Mouse (Mus musculus): Measurements from ENCODE around the gene Bace2. TPM values are rescaled to one million over a fixed set of nuclear protein-coding genes. Genes with fewer than 3 reads are reported as not detected.

The Bace2 gene
- 2.9 and 4.8 TPM in 2 replicates for polyA plus RNA-seq (2014; fragmentation: Nextera tagmentation; extraction: Ambion mirVana)

DNA sequence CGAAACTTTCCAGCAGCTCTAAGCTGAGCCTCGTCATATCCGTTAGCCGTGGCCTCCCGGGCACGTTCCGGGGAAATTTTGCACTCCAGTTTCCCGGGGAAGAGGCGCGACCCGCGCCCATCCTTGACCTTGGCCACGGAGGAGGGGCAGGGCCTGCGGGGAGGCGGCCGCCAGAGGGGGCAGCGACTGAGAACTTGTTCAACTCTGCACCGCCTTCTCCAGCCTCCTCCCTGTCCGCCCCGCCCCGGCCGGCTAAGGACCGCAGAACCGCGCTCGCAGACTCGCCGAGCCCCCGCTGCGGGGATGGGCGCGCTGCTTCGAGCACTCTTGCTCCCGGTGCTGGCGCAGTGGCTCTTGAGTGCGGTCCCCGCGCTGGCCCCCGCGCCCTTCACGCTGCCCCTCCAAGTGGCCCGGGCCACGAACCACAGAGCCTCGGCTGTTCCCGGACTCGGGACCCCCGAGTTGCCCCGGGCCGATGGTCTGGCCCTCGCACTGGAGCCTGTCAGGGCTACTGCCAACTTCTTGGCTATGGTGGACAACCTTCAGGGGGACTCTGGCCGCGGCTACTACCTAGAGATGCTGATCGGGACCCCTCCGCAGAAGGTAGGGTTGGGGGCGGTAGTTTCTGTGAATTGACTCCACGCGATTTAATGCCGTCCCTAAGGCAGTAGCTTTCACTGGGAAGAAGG lies at the start of gene Bace2:
Gene Bace2, plus strand, starts transcription at position 244 of the 689 bp plus-strand sequence.
- DNase-seq = peak; percentile 69

GRCm38 (mm10) chr16:97307594-97307993 lies 48.9 kb upstream of the Bace2 start:
- Histone ChIP-seq H3K4me1 (ENCODE audit: control insufficient read depth, insufficient read depth, low read length) (no peaks in the 10 kb centered on the region), H3K27ac (replicated peaks; ENCODE audit: low read depth, low read length) (no peak overlapping the region), H3K9ac (replicated peaks; ENCODE audit: low read length) (no peak overlapping the region), H3K4me2 (ENCODE audit: low read length) (no peak overlapping the region), H3K36me3 (ENCODE audit: control insufficient read depth, insufficient read depth, low read length) (no peaks in the 10 kb centered on the region), H3K27me3 (ENCODE audit: control insufficient read depth, insufficient read depth, low read length) (no peaks in the 10 kb centered on the region), H3K9me3 (ENCODE audit: control insufficient read depth, low read length) (no peaks in the 10 kb centered on the region), H3K4me3 (replicated peaks; ENCODE audit: low read depth, low read length) (no peak overlapping the region)
- ATAC-seq (ENCODE audit: low FRiP score, low TSS enrichment) (no peak), DNase-seq (no peak)
- 78% methylated on average over 4 of the region's 4 CpGs for WGBS

More for the DNA sequence above, at the start of gene Bace2:
- Histone ChIP-seq H3K4me2 (ENCODE audit: low read length) (peak within 1 kb of the TSS; percentile 99), H3K27me3 (ENCODE audit: control insufficient read depth, insufficient read depth, low read length) (peaks cover 36% of the 10 kb centered on the region), H3K36me3 (ENCODE audit: control insufficient read depth, insufficient read depth, low read length) (no peaks in the 10 kb centered on the region), H3K9ac (replicated peaks; ENCODE audit: low read length) (peak within 1 kb of the TSS; percentile 31; the same call in 1 of the 2 replicates), H3K27ac (replicated peaks; ENCODE audit: low read depth, low read length) (no peak within 1 kb of the TSS), H3K4me3 (replicated peaks; ENCODE audit: low read depth, low read length) (peak within 1 kb of the TSS; percentile 49), H3K4me1 (ENCODE audit: control insufficient read depth, insufficient read depth, low read length) (peaks cover 20% of the 10 kb centered on the region), H3K9me3 (ENCODE audit: control insufficient read depth, low read length) (no peaks in the 10 kb centered on the region)
- WGBS = under 1% methylated on average over 58 of the region's 58 CpGs
- peak; percentile 71; the same call in 1 of the 2 replicates for ATAC-seq (ENCODE audit: low FRiP score, low TSS enrichment)

- Histone ChIP-seq H3K27me3 (ENCODE audit: control insufficient read depth, insufficient read depth, low read length) (no peaks in the 10 kb centered on the region), H3K4me2 (ENCODE audit: low read length) (no peak overlapping the region), H3K27ac (replicated peaks; ENCODE audit: low read depth, low read length) (no peak overlapping the region), H3K4me1 (ENCODE audit: control insufficient read depth, insufficient read depth, low read length) (no peaks in the 10 kb centered on the region), H3K9me3 (ENCODE audit: control insufficient read depth, low read length) (no peaks in the 10 kb centered on the region), H3K4me3 (replicated peaks; ENCODE audit: low read depth, low read length) (no peak overlapping the region), H3K36me3 (ENCODE audit: control insufficient read depth, insufficient read depth, low read length) (no peaks in the 10 kb centered on the region), H3K9ac (replicated peaks; ENCODE audit: low read length) (no peak overlapping the region)
- ATAC-seq (ENCODE audit: low FRiP score, low TSS enrichment) (no peak), DNase-seq (no peak)
- WGBS = 68% methylated on average over 4 of the region's 4 CpGs
Measured at GRCm38 (mm10) chr16:97309796-97310569, 46.6 kb upstream of the Bace2 start.

- Histone ChIP-seq H3K4me3 (replicated peaks; ENCODE audit: low read depth, low read length) (no peak overlapping the region), H3K4me1 (ENCODE audit: control insufficient read depth, insufficient read depth, low read length) (no peaks in the 10 kb centered on the region), H3K27me3 (ENCODE audit: control insufficient read depth, insufficient read depth, low read length) (no peaks in the 10 kb centered on the region), H3K4me2 (ENCODE audit: low read length) (no peak overlapping the region), H3K9ac (replicated peaks; ENCODE audit: low read length) (no peak overlapping the region), H3K36me3 (ENCODE audit: control insufficient read depth, insufficient read depth, low read length) (no peaks in the 10 kb centered on the region), H3K27ac (replicated peaks; ENCODE audit: low read depth, low read length) (no peak overlapping the region), H3K9me3 (ENCODE audit: control insufficient read depth, low read length) (no peaks in the 10 kb centered on the region)
- 83% methylated on average over 1 of the region's 1 CpGs for WGBS
- ATAC-seq (ENCODE audit: low FRiP score, low TSS enrichment) (no peak), DNase-seq (no peak)
Measured at GRCm38 (mm10) chr16:97310570-97310846, 46.0 kb upstream of the Bace2 start.

- Histone ChIP-seq H3K27ac (replicated peaks; ENCODE audit: low read depth, low read length) (no peak overlapping the region), H3K4me1 (ENCODE audit: control insufficient read depth, insufficient read depth, low read length) (no peaks in the 10 kb centered on the region), H3K4me3 (replicated peaks; ENCODE audit: low read depth, low read length) (no peak overlapping the region), H3K36me3 (ENCODE audit: control insufficient read depth, insufficient read depth, low read length) (no peaks in the 10 kb centered on the region), H3K27me3 (ENCODE audit: control insufficient read depth, insufficient read depth, low read length) (no peaks in the 10 kb centered on the region), H3K9ac (replicated peaks; ENCODE audit: low read length) (no peak overlapping the region), H3K4me2 (ENCODE audit: low read length) (no peak overlapping the region), H3K9me3 (ENCODE audit: control insufficient read depth, low read length) (no peaks in the 10 kb centered on the region)
- ATAC-seq (ENCODE audit: low FRiP score, low TSS enrichment) = no peak; the same call in 1 of the 2 replicates
- peak; percentile 90 for DNase-seq
- WGBS = 26% methylated on average over 10 of the region's 10 CpGs
Measured at GRCm38 (mm10) chr16:97312960-97313686, 43.4 kb upstream of the Bace2 start.

GRCm38 (mm10) chr16:97321576-97321975 lies 35.0 kb upstream of the Bace2 start:
- no peaks in the 10 kb centered on the region for H3K36me3 ChIP-seq (ENCODE audit: control insufficient read depth, insufficient read depth, low read length)
- H3K27ac ChIP-seq (replicated peaks; ENCODE audit: low read depth, low read length) = no peak overlapping the region
- H3K4me3 ChIP-seq (replicated peaks; ENCODE audit: low read depth, low read length) = no peak overlapping the region
- DNase-seq (no peak), ATAC-seq (ENCODE audit: low FRiP score, low TSS enrichment) (no peak)
- 87% methylated on average over 3 of the region's 3 CpGs for WGBS
- H3K27me3 ChIP-seq (ENCODE audit: control insufficient read depth, insufficient read depth, low read length) = no peaks in the 10 kb centered on the region
- no peak overlapping the region for H3K9ac ChIP-seq (replicated peaks; ENCODE audit: low read length)
- H3K4me2 ChIP-seq (ENCODE audit: low read length) = no peak overlapping the region
- no peaks in the 10 kb centered on the region for H3K4me1 ChIP-seq (ENCODE audit: control insufficient read depth, insufficient read depth, low read length)
- H3K9me3 ChIP-seq (ENCODE audit: control insufficient read depth, low read length) = no peaks in the 10 kb centered on the region

DNA sequence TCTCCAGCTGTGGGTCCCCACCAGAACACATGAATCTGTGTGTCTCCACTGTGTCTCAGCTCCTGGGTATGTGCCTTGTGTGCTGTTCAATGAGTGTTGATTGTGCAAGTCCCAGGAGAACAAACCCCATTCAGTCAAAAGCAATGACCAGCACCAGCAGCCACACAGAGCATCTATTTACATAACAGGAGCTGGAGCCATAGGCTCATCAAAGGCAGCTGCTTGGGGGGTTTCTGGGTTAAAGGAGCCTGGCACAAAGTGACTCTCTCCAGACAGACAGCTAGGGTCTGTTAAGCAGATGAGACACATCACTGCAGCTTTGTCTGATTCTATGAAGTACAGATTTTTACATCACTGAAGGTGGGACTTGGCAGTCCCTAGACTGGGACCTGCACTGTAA lies 33.9 kb upstream of the Bace2 start:
- H3K27ac ChIP-seq (replicated peaks; ENCODE audit: low read depth, low read length) = no peak overlapping the region
- no peak for ATAC-seq (ENCODE audit: low FRiP score, low TSS enrichment)
- no peak overlapping the region for H3K9ac ChIP-seq (replicated peaks; ENCODE audit: low read length)
- H3K4me1 ChIP-seq (ENCODE audit: control insufficient read depth, insufficient read depth, low read length) = no peaks in the 10 kb centered on the region
- no peak overlapping the region for H3K4me2 ChIP-seq (ENCODE audit: low read length)
- H3K4me3 ChIP-seq (replicated peaks; ENCODE audit: low read depth, low read length) = no peak overlapping the region
- no peaks in the 10 kb centered on the region for H3K9me3 ChIP-seq (ENCODE audit: control insufficient read depth, low read length)
- no peaks in the 10 kb centered on the region for H3K36me3 ChIP-seq (ENCODE audit: control insufficient read depth, insufficient read depth, low read length)
- peak; percentile 32 for DNase-seq
- H3K27me3 ChIP-seq (ENCODE audit: control insufficient read depth, insufficient read depth, low read length) = no peaks in the 10 kb centered on the region

DNA sequence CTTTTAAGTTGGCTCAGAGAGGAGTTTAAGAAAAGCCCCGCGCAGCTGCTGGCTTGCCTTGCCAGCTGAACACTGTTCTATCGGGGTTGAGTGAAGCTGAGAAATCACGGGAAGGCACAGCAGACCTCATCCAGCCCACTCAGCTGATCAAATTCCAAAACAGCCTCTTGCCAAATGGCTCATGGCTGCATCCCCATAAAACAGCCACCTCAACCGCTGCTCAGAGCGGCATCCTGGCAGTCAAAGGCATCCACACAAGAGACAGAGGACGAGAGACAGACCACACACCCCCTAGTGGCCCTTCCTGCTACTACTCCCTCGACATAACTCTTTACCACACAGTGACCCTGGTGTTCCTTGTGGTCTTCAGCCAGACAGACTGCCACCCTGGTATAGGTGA lies 30.6 kb upstream of the Bace2 start:
- 36% methylated on average over 8 of the region's 8 CpGs for WGBS
- H3K27ac ChIP-seq (replicated peaks; ENCODE audit: low read depth, low read length) = no peak overlapping the region
- H3K9me3 ChIP-seq (ENCODE audit: control insufficient read depth, low read length) = no peaks in the 10 kb centered on the region
- no peak overlapping the region for H3K4me3 ChIP-seq (replicated peaks; ENCODE audit: low read depth, low read length)
- H3K9ac ChIP-seq (replicated peaks; ENCODE audit: low read length) = no peak overlapping the region
- H3K36me3 ChIP-seq (ENCODE audit: control insufficient read depth, insufficient read depth, low read length) = no peaks in the 10 kb centered on the region
- H3K4me2 ChIP-seq (ENCODE audit: low read length) = no peak overlapping the region
- no peaks in the 10 kb centered on the region for H3K4me1 ChIP-seq (ENCODE audit: control insufficient read depth, insufficient read depth, low read length)
- DNase-seq (peak; percentile 48), ATAC-seq (ENCODE audit: low FRiP score, low TSS enrichment) (no peak)
- H3K27me3 ChIP-seq (ENCODE audit: control insufficient read depth, insufficient read depth, low read length) = no peaks in the 10 kb centered on the region
